ENCODE assay signal across 12 mouse cellular contexts in genomic region chr12:105038918-105039317, GRCm38 (mm10). TPM values are rescaled to one million over a fixed set of nuclear protein-coding genes. Genes with fewer than 3 reads are reported as not detected.
DNase-seq lines count a peak whose midpoint lies in the region; ATAC-seq lines count a peak whose summit lies in the region.
"Had no signal": no experiment of that assay in that cellular context is flagged by ENCODE, and none has a peak within 500 bp of the region (broad histone marks: within the 10 kb centered on the region; RNA-seq: fewer than 3 reads in every experiment).

No protein-coding gene starts in this region.

- peaks cover 33% of the 10 kb centered on the region for H3K4me1 ChIP-seq in intestine, embryonic 15.5 days (replicated peaks)

- peaks cover 22% of the 10 kb centered on the region for H3K36me3 ChIP-seq in intestine, embryonic 15.5 days

- H3K4me3 ChIP-seq in intestine, embryonic 15.5 days (replicated peaks) = no peak overlapping the region
- H3K4me3 ChIP-seq: embryonic facial prominence, embryonic 12.5 days; neural tube, embryonic 12.5 days had no signal

- ATAC-seq in intestine, embryonic 15.5 days = peak; percentile 71
- peak; percentile 30; the same call in 1 of the 2 replicates for ATAC-seq in megakaryocyte, adult 5-6 weeks (ENCODE audit: poor library complexity, severe bottlenecking)

- H3K9ac ChIP-seq in intestine, embryonic 15.5 days = no peak overlapping the region
- H3K9ac ChIP-seq: embryonic facial prominence, embryonic 12.5 days; neural tube, embryonic 12.5 days had no signal

- no peaks in the 10 kb centered on the region for H3K27me3 ChIP-seq in intestine, embryonic 15.5 days (replicated peaks)
- H3K27me3 ChIP-seq: embryonic facial prominence, embryonic 12.5 days; neural tube, embryonic 12.5 days had no signal

- whole genome bisulfite sequencing in intestine, embryonic 15.5 days = 44% methylated on average over 7 of the region's 7 CpGs

- DNase-seq in spleen, adult 12 weeks (ENCODE audit: low spot score) = peak; percentile 63
- DNase-seq in spleen, adult 18-20 months = no peak
- no peak for DNase-seq in ovary, postnatal 10 days (ENCODE audit: low spot score)
- no peak for DNase-seq in urinary bladder, postnatal 4 days (ENCODE audit: low spot score in 2 of 2)
- no peak for DNase-seq in frontal cortex, postnatal 10 days (ENCODE audit: low spot score in 2 of 2)
- DNase-seq: cerebellum, adult 18-20 months; kidney, postnatal 25 days; thymus, adult 18-20 months had no signal

- H3K27ac ChIP-seq in intestine, embryonic 15.5 days = peak overlapping the region; percentile 38; the same call in 1 of the 2 replicates
- H3K27ac ChIP-seq: neural tube, embryonic 12.5 days had no signal

- no peaks in the 10 kb centered on the region for H3K9me3 ChIP-seq in intestine, embryonic 15.5 days
- H3K9me3 ChIP-seq: embryonic facial prominence, embryonic 12.5 days; neural tube, embryonic 12.5 days had no signal

- H3K4me2 ChIP-seq in intestine, embryonic 15.5 days (replicated peaks) = peak overlapping the region; percentile 37
- H3K4me2 ChIP-seq: embryonic facial prominence, embryonic 12.5 days; neural tube, embryonic 12.5 days had no signal

RNA-seq across cellular contexts. Expression of gene Glrx5, which starts 6.4 kb away (rescaled TPM):
- 184 and 190 TPM in 2 replicates for polyA plus RNA-seq in intestine, embryonic 15.5 days (2015; fragmentation: Nextera tagmentation; extraction: Ambion mirVana)
- total RNA-seq in megakaryocyte, adult 5-6 weeks (2015) = 24.8 and 35.1 TPM in 2 replicates
- total RNA-seq in megakaryocyte, adult 5-6 weeks (2017) = 10.0 and 10.7 TPM in 2 replicates

RNA-seq across cellular contexts. Expression of gene Syne3, which starts 29.3 kb away (rescaled TPM):
- 0.50 and 0.76 TPM in 2 replicates for polyA plus RNA-seq in intestine, embryonic 15.5 days (2015; fragmentation: Nextera tagmentation; extraction: Ambion mirVana)
- 14.1 and 17.8 TPM in 2 replicates for total RNA-seq in megakaryocyte, adult 5-6 weeks (2015)
- total RNA-seq in megakaryocyte, adult 5-6 weeks (2017) = 26.9 and 28.4 TPM in 2 replicates
